Mouse (Mus musculus) MEL (cell line): ENCODE results near the gene Crip2. TPM values are rescaled to one million over a fixed set of nuclear protein-coding genes. Genes with fewer than 3 reads are reported as not detected.

Experiments
- DNase-seq: peaks from one replicate; pipeline ENCODE4 v3.0.0; 2011; ENCODE audit warnings: low read depth, low spot score
- H3K27ac ChIP-seq: 2 replicates; pipeline ENCODE4 v1.5.1; 2012; ENCODE audit warnings: low read depth, mild to moderate bottlenecking, control low read depth, low read length, moderate library complexity; ENCODE audit not compliant: control insufficient read depth
- H3K27me3 ChIP-seq, 2 experiments: fragments of 150-350 bp in 1 of 2; sonication (generic) in 1 of 2; 2 replicates each; pipeline ENCODE4 v1.6.1; 2012; ENCODE audit warnings: low read length in 2 of 2, mild to moderate bottlenecking in 2 of 2, improper control_type of control experiment in 1 of 2, moderate library complexity in 1 of 2; ENCODE audit not compliant: insufficient read depth in 2 of 2, control insufficient read depth in 1 of 2
- H3K36me3 ChIP-seq, 2 experiments: 2 replicates each; pipeline ENCODE4 v1.6.1; 2012 to 2014; ENCODE audit warnings: low read length in 2 of 2, improper control_type of control experiment in 1 of 2, inconsistent platforms in 1 of 2, mild to moderate bottlenecking in 1 of 2; ENCODE audit not compliant: insufficient read depth in 2 of 2, control insufficient read depth in 1 of 2
- H3K4me1 ChIP-seq, 2 experiments: fragments of 150-350 bp in 1 of 2; sonication (generic) in 1 of 2; 2 replicates each; pipeline ENCODE4 v1.6.1; 2012; ENCODE audit warnings: low read length in 2 of 2, improper control_type of control experiment in 1 of 2, mild to moderate bottlenecking in 1 of 2; ENCODE audit not compliant: insufficient read depth in 2 of 2, control insufficient read depth in 1 of 2
- H3K4me3 ChIP-seq, 2 experiments: fragments of 150-350 bp in 1 of 2; sonication (generic) in 1 of 2; 2 replicates each; pipeline ENCODE4 v1.5.1; 2012; ENCODE audit warnings: low read depth in 2 of 2, low read length in 2 of 2, mild to moderate bottlenecking in 2 of 2, moderate library complexity in 2 of 2, control low read depth in 1 of 2, improper control_type of control experiment in 1 of 2; ENCODE audit not compliant: control insufficient read depth in 1 of 2, insufficient read depth in 1 of 2
- H3K79me2 ChIP-seq: 2 replicates; pipeline ENCODE4 v1.6.1; 2012; ENCODE audit warnings: mild to moderate bottlenecking, low read length, moderate library complexity; ENCODE audit not compliant: control insufficient read depth, poor library complexity, insufficient read depth
- H3K9ac ChIP-seq: 2 replicates; pipeline ENCODE4 v1.6.1; 2012; ENCODE audit warnings: low read depth, mild to moderate bottlenecking, control low read depth, low read length, moderate library complexity; ENCODE audit not compliant: control insufficient read depth, poor library complexity, severe bottlenecking
- H3K9me3 ChIP-seq: fragments of 150-350 bp; sonication (generic); replicated peaks from 2 replicates; pipeline ENCODE4 v1.6.1; 2012; ENCODE audit warnings: mild to moderate bottlenecking, low read length, improper control_type of control experiment, moderate library complexity; ENCODE audit not compliant: insufficient read depth
- BHLHE40 ChIP-seq: IDR thresholded peaks from 2 replicates; pipeline ENCODE4 v1.6.1; 2012; ENCODE audit warnings: low read depth, mild to moderate bottlenecking, inconsistent platforms, low read length, improper control_type of control experiment, borderline replicate concordance
- CHD1 ChIP-seq: IDR thresholded peaks from 2 replicates; pipeline ENCODE4 v1.6.1; 2012; ENCODE audit warnings: low read depth, mild to moderate bottlenecking, inconsistent platforms, low read length, improper control_type of control experiment
- CHD2 ChIP-seq: IDR thresholded peaks from 2 replicates; pipeline ENCODE4 v1.6.1; 2011; ENCODE audit warnings: low read length, improper control_type of control experiment
- E2F4 ChIP-seq: IDR thresholded peaks from 2 replicates; pipeline ENCODE4 v1.6.1; 2011; ENCODE audit warnings: low read depth, low read length, improper control_type of control experiment, borderline replicate concordance
- ELF1 ChIP-seq: IDR thresholded peaks from 2 replicates; pipeline ENCODE4 v1.6.1; 2014; ENCODE audit warnings: low read depth, mild to moderate bottlenecking, inconsistent platforms, low read length, improper control_type of control experiment, moderate library complexity
- EP300 ChIP-seq, 2 experiments: IDR thresholded peaks; 2 replicates each; pipeline ENCODE4 v1.6.1; 2011; ENCODE audit warnings: improper control_type of control experiment in 2 of 2, low read length in 2 of 2, low read depth in 1 of 2, mild to moderate bottlenecking in 1 of 2
- ETS1 ChIP-seq: IDR thresholded peaks from 2 replicates; pipeline ENCODE4 v1.6.1; 2012; ENCODE audit warnings: low read depth, mild to moderate bottlenecking, inconsistent platforms, low read length, improper control_type of control experiment, moderate library complexity
- GABPA ChIP-seq: IDR thresholded peaks from 2 replicates; pipeline ENCODE4 v1.6.1; 2012; ENCODE audit warnings: low read depth, mild to moderate bottlenecking, inconsistent platforms, low read length, improper control_type of control experiment, moderate library complexity
- GATA1 ChIP-seq: IDR thresholded peaks from 2 replicates; pipeline ENCODE4 v1.6.1; 2011; ENCODE audit warnings: low read depth, low read length, improper control_type of control experiment
- HCFC1 ChIP-seq: IDR thresholded peaks from 2 replicates; pipeline ENCODE4 v1.6.1; 2012; ENCODE audit warnings: low read depth, mild to moderate bottlenecking, inconsistent platforms, low read length, improper control_type of control experiment, moderate library complexity
- JUND ChIP-seq: IDR thresholded peaks from 2 replicates; pipeline ENCODE4 v1.6.1; 2011; ENCODE audit warnings: low read depth, mild to moderate bottlenecking, improper control_type of control experiment, low read length
- KAT2A ChIP-seq: conservative IDR thresholded peaks from 2 replicates; pipeline ENCODE4 v1.6.1; 2012; ENCODE audit warnings: low read depth, low read length, improper control_type of control experiment, inconsistent platforms
- MAFK ChIP-seq: IDR thresholded peaks from 2 replicates; pipeline ENCODE4 v1.6.1; 2011; ENCODE audit warnings: low read depth, mild to moderate bottlenecking, low read length, improper control_type of control experiment, borderline replicate concordance
- MAX ChIP-seq: IDR thresholded peaks from 2 replicates; pipeline ENCODE4 v1.6.1; 2011; ENCODE audit warnings: low read length, improper control_type of control experiment
- MAZ ChIP-seq: IDR thresholded peaks from 2 replicates; pipeline ENCODE4 v1.6.1; 2012; ENCODE audit warnings: low read depth, mild to moderate bottlenecking, inconsistent platforms, low read length, improper control_type of control experiment
- MEF2A ChIP-seq: IDR thresholded peaks from 2 replicates; pipeline ENCODE4 v1.6.1; 2014; ENCODE audit warnings: low read depth, mild to moderate bottlenecking, inconsistent platforms, low read length, improper control_type of control experiment; ENCODE audit not compliant: poor library complexity, insufficient replicate concordance, severe bottlenecking; ENCODE audit errors: extremely low read depth
- MXI1 ChIP-seq: IDR thresholded peaks from 2 replicates; pipeline ENCODE4 v1.6.1; 2011; ENCODE audit warnings: mild to moderate bottlenecking, low read depth, low read length, improper control_type of control experiment
- MYB ChIP-seq: IDR thresholded peaks from 2 replicates; pipeline ENCODE4 v1.6.1; 2011; ENCODE audit warnings: mild to moderate bottlenecking, low read depth, low read length, improper control_type of control experiment
- MYC ChIP-seq: IDR thresholded peaks from 2 replicates; pipeline ENCODE4 v1.6.1; 2011; ENCODE audit warnings: low read depth, mild to moderate bottlenecking, low read length, improper control_type of control experiment, moderate library complexity
- NELFE ChIP-seq: IDR thresholded peaks from 2 replicates; pipeline ENCODE4 v1.6.1; 2011; ENCODE audit warnings: low read depth, low read length, improper control_type of control experiment
- NRF1 ChIP-seq: IDR thresholded peaks from 2 replicates; pipeline ENCODE4 v1.6.1; 2014; ENCODE audit warnings: low read depth, mild to moderate bottlenecking, inconsistent platforms, low read length, improper control_type of control experiment, moderate library complexity; ENCODE audit not compliant: poor library complexity, insufficient read depth, severe bottlenecking
- POLR2A ChIP-seq, 2 experiments: IDR thresholded peaks; 2 replicates each; pipeline ENCODE4 v1.6.1; 2011 to 2012; ENCODE audit warnings: low read length in 2 of 2, mild to moderate bottlenecking in 2 of 2, control low read depth in 1 of 2, improper control_type of control experiment in 1 of 2, low read depth in 1 of 2, moderate library complexity in 1 of 2; ENCODE audit not compliant: control insufficient read depth in 1 of 2, insufficient read depth in 1 of 2, poor library complexity in 1 of 2
- POLR2AphosphoS2 ChIP-seq: IDR thresholded peaks from 2 replicates; pipeline ENCODE4 v1.6.1; 2011; ENCODE audit warnings: low read length, improper control_type of control experiment
- POLR2AphosphoS5 ChIP-seq: IDR thresholded peaks from 2 replicates; pipeline ENCODE4 v1.6.1; 2012; ENCODE audit warnings: low read depth, borderline replicate concordance, mild to moderate bottlenecking, inconsistent platforms, low read length, moderate library complexity, mixed read lengths
- RAD21 ChIP-seq: IDR thresholded peaks from 2 replicates; pipeline ENCODE4 v1.6.1; 2011; ENCODE audit warnings: mild to moderate bottlenecking, low read depth, low read length, improper control_type of control experiment
- RCOR1 ChIP-seq: IDR thresholded peaks from 2 replicates; pipeline ENCODE4 v1.6.1; 2012; ENCODE audit warnings: low read depth, mild to moderate bottlenecking, inconsistent platforms, low read length, improper control_type of control experiment
- SIN3A ChIP-seq: IDR thresholded peaks from 2 replicates; pipeline ENCODE4 v1.6.1; 2012; ENCODE audit warnings: low read length, improper control_type of control experiment, inconsistent platforms
- SMC3 ChIP-seq: IDR thresholded peaks from 2 replicates; pipeline ENCODE4 v1.6.1; 2011; ENCODE audit warnings: low read depth, low read length, improper control_type of control experiment
- TAL1 ChIP-seq: IDR thresholded peaks from 2 replicates; pipeline ENCODE4 v1.6.1; 2012; ENCODE audit warnings: mild to moderate bottlenecking, inconsistent platforms, low read length, moderate library complexity, mixed read lengths
- TBP ChIP-seq: IDR thresholded peaks from 2 replicates; pipeline ENCODE4 v1.8.0; 2011; ENCODE audit warnings: low read depth, low read length, improper control_type of control experiment
- TCF12 ChIP-seq: IDR thresholded peaks from 2 replicates; pipeline ENCODE4 v1.6.1; 2014; ENCODE audit warnings: low read depth, mild to moderate bottlenecking, inconsistent platforms, low read length, improper control_type of control experiment, moderate library complexity
- USF1 ChIP-seq: IDR thresholded peaks from 2 replicates; pipeline ENCODE4 v1.6.1; 2014; ENCODE audit warnings: low read depth, mild to moderate bottlenecking, inconsistent platforms, low read length, improper control_type of control experiment, moderate library complexity
- ZC3H11A ChIP-seq: IDR thresholded peaks from 2 replicates; pipeline ENCODE4 v1.6.1; 2012; ENCODE audit warnings: low read depth, mild to moderate bottlenecking, inconsistent platforms, low read length, improper control_type of control experiment
- ZKSCAN1 ChIP-seq: IDR thresholded peaks from 2 replicates; pipeline ENCODE4 v1.6.1; 2012; ENCODE audit warnings: low read depth, mild to moderate bottlenecking, inconsistent platforms, low read length, improper control_type of control experiment, moderate library complexity
- ZNF384 ChIP-seq: IDR thresholded peaks from 2 replicates; pipeline ENCODE4 v1.6.1; 2012; ENCODE audit warnings: low read depth, mild to moderate bottlenecking, inconsistent platforms, low read length, improper control_type of control experiment
- polyA plus RNA-seq, 2 experiments: library from polyadenylated mRNA; stranded (reverse) in 1 of 2; unstranded in 1 of 2; fragments of >175 nt in 1 of 2; fragments of >200 nt in 1 of 2; gene quantifications; 2 replicates each; pipeline versions ENCODE4 v1.2.1 to v1.2.4; 2012; ENCODE audit warnings: low replicate concordance in 2 of 2, low read depth in 1 of 2; ENCODE audit not compliant: insufficient read length in 2 of 2, insufficient read depth in 1 of 2, missing spikeins in 1 of 2
- total RNA-seq: library from RNA; depleted of rRNA; stranded (reverse); fragments of 300-350 nt; gene quantifications from 2 replicates; pipeline ENCODE4 v1.2.3, GENCODE M21; 2012; rRNA removed

Crip2 gene
- total RNA-seq (65.2 and 67.8 TPM in 2 replicates), polyA plus RNA-seq (100 to 1,000 TPM in 1 of 2 experiments, not detected in 1; 261 TPM)

GRCm38 (mm10) chr12:113139908-113140615 lies at the start of gene Crip2:
TSS of gene Crip2 (plus strand) at chr12:113140236.
- peaks cover 0 to 21% of the 10 kb centered on the region in 2 experiments; a peak in 3 of 4 replicates for H3K4me1 ChIP-seq
- H3K36me3 ChIP-seq: peaks cover 4 to 12% of the 10 kb centered on the region in 2 experiments; a peak in 3 of 4 replicates
- peak within 1 kb of the TSS; percentile 70 for H3K9ac ChIP-seq
- no peaks in the 10 kb centered on the region for H3K9me3 ChIP-seq
- H3K27me3 ChIP-seq: no peaks in the 10 kb centered on the region
- peaks cover 2% of the 10 kb centered on the region; the same call in 1 of the 2 replicates for H3K79me2 ChIP-seq
- H3K4me3 ChIP-seq: peak within 1 kb of the TSS; percentile 70
- peak; percentile 100 for DNase-seq
- H3K27ac ChIP-seq: peak within 1 kb of the TSS; percentile 29
- TF ChIP-seq RCOR1 (peak; percentile 61), BHLHE40 (peak; percentile 61; the same call in 1 of the 2 replicates), ZNF384 (no peak; the same call in 1 of the 2 replicates), NRF1 (peak; percentile 65), JUND (no peak), ZKSCAN1 (peak; percentile 69; the same call in 1 of the 2 replicates), MYB (no peak; the same call in 1 of the 2 replicates), MYC (no peak; the same call in 1 of the 2 replicates), EP300 (IDR thresholded peaks at IDR 0.05; ENCODE audit: low read depth in 1 of 2, low read length in 2 of 2) (peak; percentile 31 to 52; a peak in 2 of 4 replicates), GATA1 (no peak), MAFK (peak; percentile 15; the same call in 1 of the 2 replicates), SIN3A (peak; percentile 100), KAT2A (no peak; the same call in 1 of the 2 replicates), ZC3H11A (no peak), MEF2A (no peak), POLR2AphosphoS5 (no peak), POLR2AphosphoS2 (peak; percentile 79), SMC3 (peak; percentile 22), ELF1 (peak; percentile 76), MXI1 (peak; percentile 98), POLR2A (IDR thresholded peaks at IDR 0.05; ENCODE audit: control insufficient read depth in 1 of 2, insufficient read depth in 1 of 2, low read depth in 1 of 2, low read length in 2 of 2, poor library complexity in 1 of 2) (peak in 1 of 2 experiments; percentile 84; a peak in 2 of 4 replicates), HCFC1 (peak; percentile 62), ETS1 (peak; percentile 46; the same call in 1 of the 2 replicates), TAL1 (no peak), TBP (no peak), CHD2 (peak; percentile 39; the same call in 1 of the 2 replicates), TCF12 (0 out of 2 replicates have a peak, but pooled peaks have one; percentile 45), CHD1 (no peak; the same call in 1 of the 2 replicates), RAD21 (no peak), MAZ (peak; percentile 99), MAX (peak; percentile 68), NELFE (peak; percentile 84), E2F4 (no peak; the same call in 1 of the 2 replicates), GABPA (no peak; the same call in 1 of the 2 replicates), USF1 (peak; percentile 27; the same call in 1 of the 2 replicates)
